Mouse (Mus musculus): ENCODE results near the gene Necap2.

Gene Necap2

GRCm38 (mm10) chr4:141024992-141025391 lies 53.2 kb downstream of the Necap2 start:
- TF ChIP-seq GATA4 (IDR thresholded peaks at IDR 0.05; ENCODE audit: insufficient replicate concordance, low read length): no peak

- TF ChIP-seq GATA4 (IDR thresholded peaks at IDR 0.05; ENCODE audit: insufficient replicate concordance, low read length): no peak
Measured at GRCm38 (mm10) chr4:141024052-141024451, 54.1 kb downstream of the Necap2 start.

- no peak for TF ChIP-seq GATA4 (IDR thresholded peaks at IDR 0.05; ENCODE audit: insufficient replicate concordance, low read length)
Measured at GRCm38 (mm10) chr4:141021614-141021929, 56.6 kb downstream of the Necap2 start.

GRCm38 (mm10) chr4:141020811-141021613 lies 57.1 kb downstream of the Necap2 start:
- TF ChIP-seq GATA4 (IDR thresholded peaks at IDR 0.05; ENCODE audit: insufficient replicate concordance, low read length): no peak

- TF ChIP-seq GATA4 (IDR thresholded peaks at IDR 0.05; ENCODE audit: insufficient replicate concordance, low read length): no peak
Measured at GRCm38 (mm10) chr4:141020220-141020619, 57.9 kb downstream of the Necap2 start.

- no peak for TF ChIP-seq GATA4 (IDR thresholded peaks at IDR 0.05; ENCODE audit: insufficient replicate concordance, low read length)
Measured at GRCm38 (mm10) chr4:141017657-141018436, 60.3 kb downstream of the Necap2 start.

Measured in liver, adult (tissue).